Mouse (Mus musculus) heart, postnatal 10 days (tissue): ENCODE results near the gene Tgfb2. TPM values are rescaled to one million over a fixed set of nuclear protein-coding genes. Genes with fewer than 3 reads are reported as not detected.

Experiments used
- DNase-seq, 2 experiments: peaks; one replicate each; pipeline ENCODE4 v3.0.0; 2021
- intact Hi-C: fragments of 180-260 bp; cut with DNase I; formaldehyde crosslinking; loops from one replicate; pipeline ENCODE4 v1.15.1; 2025
- total RNA-seq, 2 experiments: library from RNA; stranded (reverse); gene quantifications; 2 replicates each; pipeline ENCODE4 v1.2.3; 2021

Tgfb2 gene
- total RNA-seq, 2 experiments from 2014 or later, result 14.7 to 16.7 TPM

DNA sequence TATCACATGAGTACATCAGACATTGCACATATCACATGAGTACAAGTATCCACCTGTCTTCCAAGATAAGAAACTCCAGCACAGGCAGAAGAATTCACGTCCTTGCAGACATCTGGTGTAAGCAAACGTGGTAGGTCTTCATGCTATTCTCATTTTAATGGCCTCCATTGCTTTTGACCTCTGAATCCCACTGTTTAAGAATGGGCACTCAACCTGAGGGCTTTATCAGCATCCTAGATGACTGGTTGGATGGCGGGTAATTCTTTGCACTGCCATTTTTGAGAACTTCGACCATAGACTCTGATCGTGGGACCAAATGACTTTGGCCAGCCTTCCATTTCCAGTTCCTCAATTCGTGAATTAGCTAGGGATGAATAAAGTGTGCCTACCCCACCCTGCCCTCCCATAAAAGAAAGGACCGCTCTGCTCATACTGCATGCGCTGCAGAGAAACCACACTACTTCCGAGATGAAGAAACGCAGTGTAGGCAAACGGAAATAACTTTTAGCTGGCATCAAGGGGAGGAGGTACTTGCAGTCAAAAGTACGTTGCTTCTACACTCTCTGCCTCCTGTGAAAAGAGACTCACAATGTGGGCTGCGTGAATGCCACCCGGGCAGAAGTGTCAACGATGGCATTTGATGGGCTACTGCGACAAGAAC, 48.1 kb downstream of the Tgfb2 start:
- no peak for DNase-seq
- intact Hi-C loops, result no loop called here

DNA sequence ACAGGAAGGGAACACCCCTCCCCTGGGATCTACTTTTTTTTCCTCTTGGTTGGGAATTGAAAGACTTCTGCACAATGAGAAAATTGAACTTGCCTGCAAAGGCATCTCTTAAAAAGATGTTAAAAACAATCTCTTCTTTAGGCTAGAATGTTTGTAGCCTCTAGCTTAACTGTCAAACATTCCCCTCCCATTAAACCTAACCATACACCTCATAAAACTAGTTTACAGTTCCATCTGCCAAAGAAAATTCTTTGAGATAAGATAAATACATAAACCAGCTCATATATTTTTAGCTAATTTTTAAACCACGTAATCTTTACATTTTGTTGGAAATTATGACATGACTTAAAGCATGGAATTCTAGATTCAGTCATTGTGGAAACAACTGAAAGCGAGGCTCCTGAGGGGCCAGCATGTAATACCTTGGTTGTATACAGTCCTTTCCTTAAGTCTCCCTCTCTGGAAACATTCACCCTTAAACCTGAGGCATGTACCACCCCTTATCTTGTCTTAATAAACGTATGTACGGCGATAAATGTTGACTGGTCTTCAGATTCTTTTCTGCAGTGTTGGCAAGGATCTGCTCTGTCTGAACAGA, 49.0 kb downstream of the Tgfb2 start:
- DNase-seq, result no peak
- intact Hi-C loops, result no loop called here

DNA sequence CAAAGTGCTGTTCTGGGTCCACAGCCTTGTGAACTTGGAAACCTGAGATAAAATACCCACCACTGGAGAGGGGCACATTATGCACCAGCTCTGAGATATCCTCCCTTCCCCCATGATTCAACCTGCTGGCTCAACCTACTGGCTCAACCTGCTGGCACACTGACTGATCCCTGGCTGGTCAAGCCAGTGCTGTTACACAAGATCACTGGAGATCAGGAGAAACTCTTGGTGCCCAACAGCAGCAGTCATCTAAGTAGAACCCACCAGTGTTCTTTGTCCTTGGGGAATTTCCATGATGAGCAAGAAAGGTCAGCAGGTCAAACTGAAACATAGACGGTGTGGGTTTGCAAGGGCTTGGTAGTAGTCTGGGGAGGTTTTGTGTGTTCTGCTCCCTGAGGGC, 49.6 kb downstream of the Tgfb2 start:
- DNase-seq, result no peak
- intact Hi-C loops, result no loop called here

DNA sequence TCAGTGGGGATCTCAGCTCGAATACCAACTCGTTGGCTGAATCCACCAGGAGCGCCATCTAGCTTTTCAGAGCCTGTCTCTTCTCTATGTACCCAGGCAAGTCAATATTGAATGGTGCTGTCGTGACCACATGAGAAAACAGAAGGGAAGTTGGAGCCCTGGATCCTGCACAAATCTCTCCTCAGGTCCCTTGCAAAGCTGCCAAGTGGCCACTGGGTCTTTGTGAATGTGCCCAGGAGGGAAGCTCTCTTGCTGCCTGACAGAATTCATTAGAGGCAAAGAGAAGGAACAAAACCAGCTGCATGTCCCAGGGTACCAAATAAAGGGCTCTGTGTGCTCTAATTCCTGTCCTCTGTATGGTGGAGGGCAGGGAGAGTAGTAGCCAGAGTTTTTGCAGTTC, 50.7 kb downstream of the Tgfb2 start:
- DNase-seq, result no peak
- intact Hi-C loops, result no loop called here

DNA sequence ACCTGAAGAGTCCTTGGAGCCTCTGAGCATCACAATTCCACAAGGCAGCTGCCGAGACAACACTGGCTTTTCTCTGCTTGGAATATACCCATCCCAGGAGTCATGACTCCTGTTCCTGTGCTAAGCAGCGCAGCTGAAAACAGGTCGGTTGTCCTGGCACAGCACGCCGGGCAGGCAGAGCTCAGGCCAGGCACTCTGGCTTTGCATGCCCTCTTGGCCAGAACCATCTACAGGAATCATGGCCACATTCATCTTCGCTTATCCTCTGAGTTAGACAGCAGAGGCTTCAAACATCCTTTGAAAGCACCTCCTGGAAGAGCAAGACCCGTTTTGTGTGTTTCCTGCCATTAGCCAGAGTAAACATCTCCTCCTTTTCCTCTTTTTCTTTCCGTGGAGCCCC, 53.6 kb downstream of the Tgfb2 start:
- no peak for DNase-seq
- intact Hi-C loops, result no loop called here

DNA sequence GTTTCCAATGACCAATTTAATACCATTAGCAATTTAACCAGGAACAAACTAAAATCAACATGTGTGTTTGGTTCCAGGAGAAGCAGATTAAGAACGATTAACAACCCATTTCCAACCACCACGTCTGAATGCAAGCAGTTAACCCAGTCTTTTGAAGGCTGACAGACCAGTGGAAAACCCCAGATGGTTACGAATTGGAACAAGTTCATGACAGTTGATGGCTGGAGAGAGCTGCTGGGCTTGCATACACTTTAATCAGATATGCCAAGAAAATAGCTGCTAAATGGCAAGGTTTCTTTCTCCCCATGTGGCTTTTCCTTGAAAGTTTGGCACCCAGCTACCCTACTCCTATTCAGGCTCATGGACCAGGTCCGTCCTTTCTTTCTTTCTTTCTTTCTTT, 55.8 kb downstream of the Tgfb2 start:
- no peak for DNase-seq
- intact Hi-C loops, result no loop called here

DNA sequence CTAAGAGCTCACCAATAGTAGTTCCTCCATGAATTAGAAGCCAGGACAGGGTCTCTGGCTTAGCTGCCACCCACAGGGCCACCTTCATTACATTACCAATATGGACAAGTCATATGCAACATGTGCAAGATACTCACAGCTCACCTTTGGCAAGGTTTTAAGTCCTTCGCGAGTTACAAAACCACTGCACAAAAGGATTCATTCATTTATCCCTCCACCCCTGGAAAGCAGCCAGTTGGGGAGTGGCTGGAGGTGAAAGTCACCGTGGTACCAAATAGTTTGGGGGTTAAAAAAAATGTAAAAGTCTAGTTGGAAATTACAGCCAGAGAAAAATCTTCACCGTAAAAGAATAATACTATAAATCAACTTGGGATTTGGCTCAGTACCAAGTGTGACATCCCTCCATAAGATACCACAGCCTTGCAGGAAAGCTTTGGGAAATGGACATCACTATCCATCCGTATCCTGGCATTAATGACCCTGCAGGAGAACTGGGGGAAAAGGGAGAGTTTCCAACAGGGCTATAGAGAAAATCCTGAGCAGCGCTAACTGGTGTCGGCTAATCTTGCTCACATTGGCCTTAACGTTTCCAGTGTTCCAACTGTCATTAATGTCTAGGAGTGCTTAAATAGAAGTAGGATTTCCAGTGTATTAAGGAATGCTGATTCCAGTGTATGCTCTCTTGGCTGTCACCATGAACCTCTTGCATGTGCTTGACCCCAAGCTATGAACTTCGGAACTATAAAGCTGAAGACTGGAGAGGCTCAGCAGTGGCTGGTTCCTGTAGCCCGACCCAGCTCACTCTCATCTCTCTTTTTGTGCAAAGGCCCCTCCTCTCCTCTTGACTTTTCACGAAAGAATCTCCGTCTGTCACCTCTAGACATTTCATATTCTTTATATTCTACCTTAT, 68.2 kb downstream of the Tgfb2 start:
- intact Hi-C loops, result no loop called here
- DNase-seq, result no peak

DNA sequence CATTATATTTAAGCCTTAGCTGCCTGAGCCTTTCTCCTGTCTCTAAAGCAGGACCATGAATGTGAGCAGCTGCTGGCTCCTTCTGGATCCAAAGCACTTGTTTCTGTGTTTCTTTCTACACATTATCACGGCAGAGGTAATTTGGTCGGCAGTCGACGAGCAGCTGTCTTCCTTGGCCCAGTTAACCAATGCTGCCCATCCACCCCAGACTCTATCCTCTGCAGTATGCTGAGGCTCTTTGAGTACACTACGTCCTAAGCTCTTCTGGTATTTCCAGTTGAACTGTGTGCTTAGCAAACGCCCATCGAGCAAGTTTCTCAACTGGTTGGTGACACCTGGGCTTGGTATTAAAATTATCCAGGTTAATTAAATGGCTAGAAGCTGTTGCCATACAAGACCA, 70.7 kb downstream of the Tgfb2 start:
- intact Hi-C loops, result no loop called here
- DNase-seq, result no peak

DNA sequence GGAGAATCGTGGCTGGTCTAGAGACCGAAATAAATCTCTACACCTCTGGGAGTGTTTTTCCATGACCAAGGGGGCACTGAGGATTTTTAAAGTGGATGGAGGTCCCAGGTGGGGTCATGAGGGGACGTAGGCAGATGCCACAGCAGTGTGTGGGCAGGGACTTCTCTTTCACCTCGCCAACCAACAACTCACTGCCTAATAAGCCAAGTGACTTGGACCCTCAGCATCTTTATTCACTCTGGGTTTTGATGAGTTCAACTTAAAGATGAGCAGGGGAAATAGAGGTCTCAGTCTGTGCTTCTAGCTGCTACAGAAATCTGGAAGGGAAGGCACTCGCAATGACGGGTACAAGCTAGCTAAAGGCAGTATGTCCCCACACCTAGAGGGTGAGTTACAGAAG, 74.3 kb downstream of the Tgfb2 start:
- intact Hi-C loops, result no loop called here
- DNase-seq, result no peak

DNA sequence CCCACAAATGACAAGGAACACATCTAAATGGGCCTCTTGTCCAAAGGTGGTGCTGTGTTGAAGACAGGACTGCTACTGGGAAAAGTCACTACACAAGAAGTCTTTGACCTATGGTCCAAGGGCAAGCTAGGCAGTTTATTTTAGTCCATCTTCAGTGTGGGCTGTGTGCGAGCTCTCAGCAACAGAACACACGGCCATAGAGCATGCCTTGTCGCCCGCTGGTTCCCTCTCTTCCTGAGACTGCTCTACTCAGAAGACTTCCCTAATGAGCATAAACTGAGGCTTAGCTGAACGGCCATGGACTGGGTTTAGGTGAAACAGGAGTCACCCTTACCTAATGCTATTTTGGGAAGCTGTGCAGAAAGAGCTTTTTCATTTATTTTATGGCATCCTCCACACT, 74.8 kb downstream of the Tgfb2 start:
- DNase-seq, result no peak
- intact Hi-C loops, result no loop called here

DNA sequence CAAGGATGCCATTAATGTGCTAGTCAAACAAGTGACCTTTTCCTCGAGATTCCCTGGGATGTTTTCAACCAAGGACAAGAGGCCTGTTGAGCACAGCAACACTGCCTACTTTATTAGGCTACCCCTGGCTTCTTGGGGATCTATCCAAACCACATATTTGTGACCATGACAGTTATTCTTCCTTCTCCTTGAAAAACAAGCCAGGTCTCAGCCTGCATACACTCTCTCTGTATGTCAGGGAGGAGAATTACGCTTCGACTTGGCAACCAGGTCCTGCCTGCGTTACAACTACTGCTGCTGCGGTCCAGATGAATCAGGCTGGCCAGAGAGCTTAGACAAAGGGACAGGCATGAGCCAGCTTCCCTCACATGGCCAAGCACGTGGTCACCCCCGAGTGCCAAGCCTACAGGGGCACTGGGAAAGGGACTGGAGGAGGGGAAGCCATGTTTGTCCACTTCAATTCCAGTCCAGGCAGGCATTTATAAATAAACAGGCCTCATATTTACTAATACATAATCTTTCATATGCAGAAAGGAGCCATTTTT, 78.3 kb downstream of the Tgfb2 start:
- intact Hi-C loops, result no loop called here
- DNase-seq, result peak; percentile 82 to 87

DNA sequence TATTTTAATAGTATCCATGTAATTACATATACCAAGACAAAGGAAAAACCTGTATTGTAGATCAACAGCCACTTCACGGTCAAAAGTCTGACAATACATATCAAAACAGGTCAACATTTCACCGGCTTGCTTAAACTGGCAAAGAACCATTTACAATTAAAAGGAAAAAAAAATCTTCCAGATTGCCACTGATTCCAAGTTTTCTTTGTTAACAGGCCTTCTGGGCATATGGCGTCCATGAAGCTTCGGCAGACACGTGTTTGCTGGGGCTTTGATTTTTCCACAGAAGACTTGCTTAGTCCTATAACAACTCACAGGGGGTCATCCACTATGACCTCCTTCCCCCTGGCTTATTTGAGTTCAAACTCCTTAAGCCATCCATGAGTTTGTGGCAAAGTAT, 81.3 kb downstream of the Tgfb2 start:
- intact Hi-C loops, result no loop called here
- no peak for DNase-seq

DNA sequence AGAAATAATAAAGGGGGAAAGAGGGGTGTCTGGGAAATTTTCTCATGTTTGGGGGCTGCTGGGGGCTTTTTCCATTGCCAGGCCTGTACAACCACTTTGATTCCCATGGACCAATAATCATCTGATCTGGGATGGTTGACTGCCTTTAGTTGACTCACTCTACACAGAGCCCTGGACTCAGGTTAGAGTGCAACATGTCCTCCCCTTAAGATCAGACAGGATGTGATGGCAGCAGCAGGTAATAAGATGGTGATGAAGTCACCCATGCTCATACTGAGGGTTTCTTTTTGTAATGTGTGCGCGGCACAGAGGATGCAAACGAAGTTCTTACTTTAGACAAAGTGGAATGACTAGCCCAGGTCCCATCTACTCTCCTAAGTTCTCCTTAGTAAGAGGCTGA, 84.0 kb downstream of the Tgfb2 start:
- intact Hi-C loops, result no loop called here
- no peak for DNase-seq

DNA sequence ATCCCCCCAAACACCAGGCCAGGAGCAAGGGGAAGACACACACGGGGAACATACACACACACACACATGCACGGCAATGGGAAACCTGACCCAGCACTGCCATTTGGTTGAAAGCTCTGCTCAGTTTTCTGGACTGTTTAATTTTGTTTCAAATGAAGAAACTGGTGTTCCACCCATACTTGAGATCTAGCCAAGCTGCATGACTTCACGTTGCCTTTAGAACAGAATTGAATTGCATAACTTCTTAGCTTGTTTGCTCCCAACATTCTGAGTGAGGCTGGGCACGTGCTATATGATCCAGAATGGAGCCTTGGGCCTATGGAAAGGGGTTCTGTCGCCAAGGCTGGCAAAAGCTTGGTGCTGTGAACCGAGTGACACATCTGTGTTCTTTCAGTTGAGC, 87.5 kb downstream of the Tgfb2 start:
- DNase-seq, result peak; percentile 41 to 46
- intact Hi-C loops, result no loop called here

DNA sequence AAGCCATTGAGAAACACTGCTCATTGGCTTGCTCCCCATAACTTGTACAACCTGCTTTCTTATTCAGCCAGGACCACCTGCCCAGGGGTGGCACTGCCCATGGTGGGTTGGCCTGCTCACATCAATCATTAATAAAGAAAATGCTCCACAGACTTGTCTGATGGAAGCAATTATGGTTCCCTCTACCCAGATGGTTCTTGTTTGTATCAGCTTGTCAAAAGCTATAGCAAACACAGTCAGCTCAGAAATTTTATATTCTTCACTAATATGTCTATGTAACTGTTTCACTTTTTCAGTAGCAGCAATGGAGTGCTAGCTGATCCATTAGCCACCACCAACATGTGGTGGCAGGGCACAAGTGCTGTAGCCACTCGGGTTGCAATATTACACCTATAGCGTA, 94.4 kb downstream of the Tgfb2 start:
- intact Hi-C loops, result no loop called here
- no peak for DNase-seq

DNA sequence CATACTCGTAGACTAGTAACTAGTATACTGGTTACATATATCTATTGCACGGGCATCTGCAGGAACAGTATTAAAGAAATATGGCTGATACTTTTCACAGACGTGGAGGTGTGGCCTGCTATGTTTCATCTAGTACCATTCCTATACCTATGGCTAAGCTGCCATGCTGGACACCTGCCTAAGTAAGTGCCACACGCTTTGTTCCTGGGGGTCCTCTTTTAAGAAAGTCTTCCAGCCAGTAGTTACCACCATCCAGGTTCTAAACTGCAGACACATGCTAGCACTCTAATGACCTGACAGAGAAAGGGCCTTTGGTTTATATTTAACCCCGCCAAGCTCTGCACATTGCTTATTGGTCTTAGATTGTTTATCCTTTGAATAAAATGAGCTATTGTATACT, 95.3 kb downstream of the Tgfb2 start:
- DNase-seq, result no peak
- intact Hi-C loops, result no loop called here

DNA sequence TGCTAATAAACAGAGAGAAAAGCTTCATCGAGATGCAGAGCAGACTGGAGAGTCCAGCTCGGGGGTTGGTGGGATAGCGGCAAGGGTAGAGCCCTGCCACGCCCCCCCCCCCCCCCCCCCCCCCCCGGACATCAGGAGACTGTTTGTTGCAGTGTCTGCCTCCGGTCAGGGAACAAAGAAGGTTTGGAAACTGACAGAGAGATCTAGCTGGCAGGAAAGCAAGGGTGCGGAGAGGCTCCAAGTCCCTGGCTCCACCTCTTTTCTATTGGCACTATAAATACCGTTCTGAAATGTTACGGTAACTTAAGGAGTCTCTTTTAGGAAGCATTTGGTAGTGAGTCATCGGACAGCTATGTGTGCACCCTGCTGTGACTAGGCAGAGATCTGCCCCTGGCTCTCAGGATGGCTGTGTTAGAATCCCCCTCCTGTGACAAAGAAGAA, 96.0 kb downstream of the Tgfb2 start:
- DNase-seq, result peak; percentile 74 to 75
- intact Hi-C loops, result no loop called here

DNA sequence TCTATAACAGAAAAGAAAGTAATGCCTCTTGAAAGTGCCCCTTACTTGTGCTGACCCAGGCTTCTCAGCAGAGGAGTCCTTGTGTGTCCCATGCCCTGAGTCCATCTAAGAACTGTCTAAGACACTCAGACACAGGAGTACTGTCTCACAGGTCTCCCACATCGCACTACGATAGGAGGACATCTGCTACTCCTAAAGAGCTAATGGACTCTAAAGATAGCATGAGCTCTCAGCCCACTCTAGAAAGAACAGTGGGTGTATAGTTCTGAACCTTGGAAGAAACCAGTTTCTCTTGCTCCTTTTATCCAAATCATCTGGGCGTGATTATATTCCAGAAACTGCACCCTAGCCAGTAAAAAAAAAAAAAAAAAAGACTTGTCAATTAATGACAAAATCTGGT, 97.7 kb downstream of the Tgfb2 start:
- no peak for DNase-seq
- intact Hi-C loops, result no loop called here

DNA sequence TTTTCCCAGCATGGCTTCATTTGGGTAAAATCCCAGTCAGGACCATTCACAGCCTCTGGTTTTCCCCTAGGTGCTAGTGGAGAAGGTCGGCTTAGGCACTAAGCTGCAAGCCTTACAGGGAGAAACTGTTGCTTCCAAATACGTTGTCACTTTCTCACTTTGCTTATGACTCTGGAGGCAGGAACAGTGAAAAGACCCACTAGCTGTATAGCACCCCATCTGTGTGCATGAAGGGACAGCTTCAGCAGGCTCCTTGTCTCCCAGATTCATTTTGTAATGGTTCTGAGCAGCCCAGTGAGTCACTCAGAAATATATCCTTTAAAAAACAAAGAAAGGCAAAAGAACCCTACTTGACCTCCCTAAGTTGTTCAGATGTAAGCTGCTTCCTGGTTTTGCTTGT, 100.2 kb downstream of the Tgfb2 start:
- no peak for DNase-seq
- intact Hi-C loops, result no loop called here

DNA sequence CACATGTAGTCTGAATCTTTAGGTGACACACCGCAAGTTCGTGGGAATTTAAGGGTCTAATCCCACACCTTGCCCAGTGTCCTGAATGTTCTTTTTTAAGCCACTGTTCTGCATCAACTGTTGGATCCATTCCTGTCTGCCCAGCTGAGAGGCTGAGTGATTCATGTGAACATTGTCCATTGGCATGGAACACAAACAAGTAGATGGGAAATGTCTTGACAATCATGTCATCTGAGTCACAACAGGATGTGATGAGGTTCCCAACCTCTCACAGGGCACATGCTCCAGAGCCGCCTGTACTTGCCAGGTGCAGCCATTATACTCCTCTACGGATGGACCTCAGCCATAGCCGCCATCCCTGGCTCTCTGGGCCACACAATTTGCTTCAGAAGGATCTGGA, 101.7 kb downstream of the Tgfb2 start:
- no peak for DNase-seq
- intact Hi-C loops, result no loop called here

DNA sequence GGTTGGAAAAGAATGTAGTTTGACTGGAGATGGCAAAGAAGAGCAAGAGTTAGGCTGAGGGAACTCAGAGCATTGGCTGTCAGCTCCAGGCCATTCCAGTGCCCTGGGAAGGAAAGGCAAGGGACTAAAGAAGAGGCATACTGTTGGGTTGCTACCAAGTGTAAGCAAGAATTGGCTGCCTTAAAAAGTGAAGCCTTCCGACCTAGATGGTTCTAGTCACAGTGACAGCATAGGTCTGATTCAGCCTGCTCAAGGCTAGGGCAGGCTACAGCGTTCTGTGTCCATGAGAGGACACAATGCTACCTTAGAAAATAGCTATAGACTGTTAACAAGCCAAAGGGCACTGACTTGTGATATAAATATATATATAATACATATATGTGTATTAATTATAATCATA, 117.6 kb downstream of the Tgfb2 start:
- intact Hi-C loops, result no loop called here

More for the DNA sequence above, 117.6 kb downstream of the Tgfb2 start:
- DNase-seq, result no peak
